Comparison of ENCODE assay signal across 8 mouse cellular contexts in genomic region chr6:48444310-48445180, GRCm38 (mm10). TPM values are rescaled to one million over a fixed set of nuclear protein-coding genes. Genes with fewer than 3 reads are reported as not detected.
DNase-seq lines count a peak whose midpoint lies in the region; ATAC-seq and TF ChIP-seq lines count a peak whose summit lies in the region.

No protein-coding gene starts in this region.

- DNase-seq in CD8-positive naive resting alpha-beta T cell, adult 2 months (ENCODE audit: low read depth in 2 of 2, low spot score in 2 of 2), result peak; percentile 24 to 31
- peak; percentile 94 for DNase-seq in adrenal gland, postnatal 14 days
- peak; percentile 97 for DNase-seq in embryonic facial prominence, embryonic 11.5 days (ENCODE audit: low spot score)
- DNase-seq in heart, embryonic 10.5 days (ENCODE audit: low spot score), result peak; percentile 94
- DNase-seq in kidney, postnatal 14 days, result peak; percentile 77
- DNase-seq in lung, embryonic 14.5 days, result peak; percentile 82
- DNase-seq in ovary, postnatal 14 days (ENCODE audit: low spot score), result peak; percentile 77
- DNase-seq in yolk sac, embryonic 10.5 days (ENCODE audit: low spot score), result peak; percentile 94

- H3K4me3 ChIP-seq in embryonic facial prominence, embryonic 11.5 days (ENCODE audit: low read depth, low read length), result peak overlapping the region; percentile 83
- peak overlapping the region; percentile 80 for H3K4me3 ChIP-seq in heart, embryonic 10.5 days
- H3K4me3 ChIP-seq in lung, embryonic 14.5 days (ENCODE audit: low read depth, low read length), result peak overlapping the region; percentile 84

- peaks cover 6% of the 10 kb centered on the region for H3K4me1 ChIP-seq in embryonic facial prominence, embryonic 11.5 days (ENCODE audit: control insufficient read depth, insufficient read depth, low read length)
- peaks cover 45% of the 10 kb centered on the region for H3K4me1 ChIP-seq in heart, embryonic 10.5 days
- H3K4me1 ChIP-seq in lung, embryonic 14.5 days (ENCODE audit: insufficient read depth), result peaks cover 19% of the 10 kb centered on the region

- peak overlapping the region; percentile 93 for H3K27ac ChIP-seq in embryonic facial prominence, embryonic 11.5 days (replicated peaks; ENCODE audit: low read depth, low read length)
- H3K27ac ChIP-seq in heart, embryonic 10.5 days, result peak overlapping the region; percentile 91
- peak overlapping the region; percentile 96 for H3K27ac ChIP-seq in lung, embryonic 14.5 days (ENCODE audit: low read depth)

- WGBS in embryonic facial prominence, embryonic 11.5 days, result under 1% methylated on average over 31 of the region's 34 CpGs
- WGBS in heart, embryonic 10.5 days, result 3% methylated on average over 31 of the region's 34 CpGs
- 3% methylated on average over 32 of the region's 34 CpGs for WGBS in lung, embryonic 14.5 days

- ATAC-seq in embryonic facial prominence, embryonic 11.5 days (replicated peaks; ENCODE audit: insufficient number of reproducible peaks, low FRiP score, low TSS enrichment, low read depth), result peak; percentile 49
- peak; percentile 68 for ATAC-seq in lung, embryonic 14.5 days (ENCODE audit: insufficient read depth)

- H3K9ac ChIP-seq in embryonic facial prominence, embryonic 11.5 days (replicated peaks; ENCODE audit: low read length), result peak overlapping the region; percentile 91
- H3K9ac ChIP-seq in lung, embryonic 14.5 days, result peak overlapping the region; percentile 87

- no peaks in the 10 kb centered on the region for H3K9me3 ChIP-seq in embryonic facial prominence, embryonic 11.5 days (replicated peaks; ENCODE audit: control insufficient read depth, low read length)
- H3K9me3 ChIP-seq in heart, embryonic 10.5 days, result no peaks in the 10 kb centered on the region
- no peaks in the 10 kb centered on the region for H3K9me3 ChIP-seq in lung, embryonic 14.5 days (ENCODE audit: low read depth, low read length)

- no peaks in the 10 kb centered on the region; the same call in none of the 2 replicates for H3K36me3 ChIP-seq in embryonic facial prominence, embryonic 11.5 days (replicated peaks; ENCODE audit: control insufficient read depth, insufficient read depth, low read depth, low read length)
- peaks cover 22% of the 10 kb centered on the region for H3K36me3 ChIP-seq in heart, embryonic 10.5 days
- H3K36me3 ChIP-seq in lung, embryonic 14.5 days (ENCODE audit: insufficient read depth), result peaks cover 25% of the 10 kb centered on the region

- H3K27me3 ChIP-seq in embryonic facial prominence, embryonic 11.5 days (ENCODE audit: control insufficient read depth, insufficient read depth, low read length), result peaks cover 3% of the 10 kb centered on the region; the same call in 1 of the 2 replicates
- peaks cover 36% of the 10 kb centered on the region for H3K27me3 ChIP-seq in heart, embryonic 10.5 days (ENCODE audit: insufficient read depth, poor library complexity, severe bottlenecking)
- no peaks in the 10 kb centered on the region for H3K27me3 ChIP-seq in lung, embryonic 14.5 days (ENCODE audit: insufficient read depth, low read length)

- H3K4me2 ChIP-seq in embryonic facial prominence, embryonic 11.5 days (ENCODE audit: low read depth, low read length), result peak overlapping the region; percentile 92
- H3K4me2 ChIP-seq in lung, embryonic 14.5 days, result peak overlapping the region; percentile 86

- no peak for TF ChIP-seq CTCF in lung, embryonic 14.5 days (IDR thresholded peaks at IDR 0.05; ENCODE audit: low read depth)

RNA-seq across cellular contexts. Expression of gene Zfp467, which starts 1.1 kb away (rescaled TPM):
- total RNA-seq in adrenal gland, postnatal 14 days (2021), result 41.5 and 42.1 TPM in 2 replicates
- polyA plus RNA-seq in embryonic facial prominence, embryonic 11.5 days (2014; fragmentation: Nextera tagmentation; extraction: Ambion mirVana), result 16.6 and 17.1 TPM in 2 replicates
- polyA plus RNA-seq in heart, embryonic 10.5 days (2016; fragmentation: Nextera tagmentation; extraction: Ambion mirVana), result 13.4 and 13.9 TPM in 2 replicates
- polyA plus RNA-seq in lung, embryonic 14.5 days (2014; fragmentation: Nextera tagmentation; extraction: Ambion mirVana), result 20.7 TPM in 2 replicates

RNA-seq across cellular contexts. Expression of gene Sspo, which starts 3.5 kb away (rescaled TPM):
- 2.6 TPM in 2 replicates for total RNA-seq in adrenal gland, postnatal 14 days (2021)
- polyA plus RNA-seq in embryonic facial prominence, embryonic 11.5 days (2014; fragmentation: Nextera tagmentation; extraction: Ambion mirVana), result 0.33 and 0.36 TPM in 2 replicates
- polyA plus RNA-seq in heart, embryonic 10.5 days (2016; fragmentation: Nextera tagmentation; extraction: Ambion mirVana), result 0.15 and 0.64 TPM in 2 replicates
- polyA plus RNA-seq in lung, embryonic 14.5 days (2014; fragmentation: Nextera tagmentation; extraction: Ambion mirVana), result 0.11 and 0.18 TPM in 2 replicates

RNA-seq across cellular contexts. Expression of gene Krba1, which starts 49.2 kb away (rescaled TPM):
- 26.3 and 30.5 TPM in 2 replicates for total RNA-seq in adrenal gland, postnatal 14 days (2021)
- 18.4 and 19.8 TPM in 2 replicates for polyA plus RNA-seq in embryonic facial prominence, embryonic 11.5 days (2014; fragmentation: Nextera tagmentation; extraction: Ambion mirVana)
- polyA plus RNA-seq in heart, embryonic 10.5 days (2016; fragmentation: Nextera tagmentation; extraction: Ambion mirVana), result 17.5 and 25.6 TPM in 2 replicates
- polyA plus RNA-seq in lung, embryonic 14.5 days (2014; fragmentation: Nextera tagmentation; extraction: Ambion mirVana), result 18.6 and 22.3 TPM in 2 replicates

Comparison
In these comparisons a context has a peak if more than half of its experiments do, and no peak if none do; other contexts are left out.
1. Peak in every context shown above with its lines: DNase-seq, ATAC-seq, H3K4me3 ChIP-seq and H3K27ac ChIP-seq.
2. DNase-seq: peak in every context shown above with its lines; median percentile 97 in embryonic facial prominence, embryonic 11.5 days; 94 in adrenal gland, postnatal 14 days; 94 in heart, embryonic 10.5 days; 94 in yolk sac, embryonic 10.5 days; 82 in lung, embryonic 14.5 days; 77 in kidney, postnatal 14 days; 77 in ovary, postnatal 14 days; 28 in CD8-positive naive resting alpha-beta T cell, adult 2 months.